Mouse (Mus musculus): Measurements from ENCODE around the gene Psip1.
A peak's percentile ranks its signal among the peaks of the same experiment; 100 is the strongest.

The Psip1 gene

GRCm38 (mm10) chr4:83418781-83419180, 67.5 kb downstream of the Psip1 start:
- DNase-seq (ENCODE audit: extremely low spot score, low spot score) = no peak

- no peak for DNase-seq (ENCODE audit: extremely low spot score, low spot score)
These were observed 68.5 kb downstream of the Psip1 start for GRCm38 (mm10) chr4:83417820-83418186.

GRCm38 (mm10) chr4:83417160-83417819, 69.0 kb downstream of the Psip1 start, which contains the start of gene Snapc3:
Snapc3 (plus strand) TSS chr4:83417724.
- DNase-seq (ENCODE audit: extremely low spot score, low spot score) = peak; percentile 94

GRCm38 (mm10) chr4:83414241-83414824, 71.9 kb downstream of the Psip1 start:
- DNase-seq (ENCODE audit: extremely low spot score, low spot score) = no peak

- no peak for DNase-seq (ENCODE audit: extremely low spot score, low spot score)
These were observed 74.2 kb downstream of the Psip1 start for GRCm38 (mm10) chr4:83412060-83412459.

GRCm38 (mm10) chr4:83409867-83410505, 76.3 kb downstream of the Psip1 start:
- DNase-seq (ENCODE audit: extremely low spot score, low spot score) = no peak

- no peak for DNase-seq (ENCODE audit: extremely low spot score, low spot score)
These were observed 78.6 kb downstream of the Psip1 start for GRCm38 (mm10) chr4:83407688-83408087.

Data from neural tube, embryonic 10.5 days (tissue).